Mouse (Mus musculus) lung, adult 2 months (tissue): ENCODE measurements at regions not wholly inside any gene's neighbourhood (a gene's known extent, or its start where the extent isn't known, plus 50 kb on each side); places are given as distances from the start of the nearest gene placed in this dataset.

ENCODE experiments used
- DNase-seq: peaks from one replicate; pipeline ENCODE4 v3.0.0; 2022
- H3K4me1 ChIP-seq: fragments of 200-500 bp; 2 replicates; pipeline ENCODE4 v1.6.1; 2011; ENCODE audit warnings: low read length; ENCODE audit not compliant: control insufficient read depth, insufficient read depth
- H3K4me3 ChIP-seq: fragments of 200-500 bp; replicated peaks from 2 replicates; pipeline ENCODE3; 2011; ENCODE audit warnings: low read depth, mild to moderate bottlenecking, control low read depth, low read length; ENCODE audit errors: extremely low read depth
- CTCF ChIP-seq: fragments of 200-500 bp; IDR thresholded peaks from 2 replicates; pipeline ENCODE4 v1.5.1; 2011; ENCODE audit warnings: mild to moderate bottlenecking, low read length, control low read depth; ENCODE audit not compliant: insufficient read depth
- POLR2A ChIP-seq: fragments of 200-500 bp; IDR thresholded peaks from 2 replicates; pipeline ENCODE4 v1.6.1; 2011; ENCODE audit warnings: low read depth, mild to moderate bottlenecking, control low read depth, low read length, borderline replicate concordance; ENCODE audit errors: extremely low read depth
- WGBS: fragments of 180-500 bp; shearing (Covaris S2); methylation state at CpG from one replicate; pipeline ENCODE4 v1.1.7; 2018; 5-methylcytosine and 5-hydroxymethylcytosine counted together

- TF ChIP-seq POLR2A (no peak), CTCF (no peak)
- H3K4me3 ChIP-seq: no peak overlapping the region
- no peaks in the 10 kb centered on the region for H3K4me1 ChIP-seq
- no peak for DNase-seq
- 54% methylated on average over 11 of the region's 11 CpGs for WGBS
Measured at GRCm38 (mm10) chr15:97458748-97459221, 211.7 kb upstream of the Amigo2 start.

GRCm38 (mm10) chr15:97458139-97458747, 211.2 kb upstream of the Amigo2 start:
- TF ChIP-seq CTCF (no peak), POLR2A (no peak)
- H3K4me3 ChIP-seq: no peak overlapping the region
- H3K4me1 ChIP-seq: no peaks in the 10 kb centered on the region
- DNase-seq: no peak
- WGBS: 22% methylated on average over 17 of the region's 17 CpGs

- TF ChIP-seq POLR2A (no peak), CTCF (no peak)
- WGBS: 86% methylated on average over 8 of the region's 8 CpGs
- Histone ChIP-seq H3K4me1 (no peaks in the 10 kb centered on the region), H3K4me3 (no peak overlapping the region)
- DNase-seq: no peak
Measured at GRCm38 (mm10) chr15:97457468-97457867, 210.4 kb upstream of the Amigo2 start.

- Histone ChIP-seq H3K4me1 (no peaks in the 10 kb centered on the region), H3K4me3 (no peak overlapping the region)
- TF ChIP-seq POLR2A: no peak
- TF ChIP-seq CTCF: no peak
- no peak for DNase-seq
- 89% methylated on average over 16 of the region's 16 CpGs for WGBS
Measured at GRCm38 (mm10) chr15:97456991-97457390, 209.9 kb upstream of the Amigo2 start.

GRCm38 (mm10) chr15:97455672-97456071, 208.6 kb upstream of the Amigo2 start:
- Histone ChIP-seq H3K4me3 (no peak overlapping the region), H3K4me1 (no peaks in the 10 kb centered on the region)
- DNase-seq: no peak
- TF ChIP-seq POLR2A (no peak), CTCF (no peak)
- 27% methylated on average over 5 of the region's 5 CpGs for WGBS

- Histone ChIP-seq H3K4me3 (no peak overlapping the region), H3K4me1 (no peaks in the 10 kb centered on the region; the same call in 1 of the 2 replicates)
- 80% methylated on average over 3 of the region's 3 CpGs for WGBS
- TF ChIP-seq CTCF (no peak), POLR2A (no peak)
- no peak for DNase-seq
Measured at GRCm38 (mm10) chr15:97449724-97450123, 202.6 kb upstream of the Amigo2 start.

- TF ChIP-seq POLR2A (no peak), CTCF (no peak)
- H3K4me1 ChIP-seq: no peaks in the 10 kb centered on the region; the same call in 1 of the 2 replicates
- no peak overlapping the region for H3K4me3 ChIP-seq
- WGBS: 74% methylated on average over 6 of the region's 6 CpGs
- DNase-seq: no peak
Measured at GRCm38 (mm10) chr15:97449001-97449400, 201.9 kb upstream of the Amigo2 start.

GRCm38 (mm10) chr15:97448243-97448880, 201.3 kb upstream of the Amigo2 start:
- TF ChIP-seq CTCF: no peak
- TF ChIP-seq POLR2A: no peak
- Histone ChIP-seq H3K4me3 (no peak overlapping the region), H3K4me1 (no peaks in the 10 kb centered on the region; the same call in 1 of the 2 replicates)
- DNase-seq: no peak
- WGBS: 70% methylated on average over 5 of the region's 5 CpGs

- no peaks in the 10 kb centered on the region; the same call in 1 of the 2 replicates for H3K4me1 ChIP-seq
- DNase-seq: no peak
- H3K4me3 ChIP-seq: no peak overlapping the region
- TF ChIP-seq POLR2A (no peak), CTCF (no peak)
- WGBS: 53% methylated on average over 9 of the region's 9 CpGs
Measured at GRCm38 (mm10) chr15:97446181-97446580, 199.1 kb upstream of the Amigo2 start.

GRCm38 (mm10) chr15:97438235-97438760, 191.2 kb upstream of the Amigo2 start:
- DNase-seq: no peak
- Histone ChIP-seq H3K4me3 (no peak overlapping the region), H3K4me1 (no peaks in the 10 kb centered on the region)
- 77% methylated on average over 5 of the region's 5 CpGs for WGBS
- TF ChIP-seq POLR2A (no peak), CTCF (no peak)
